Mouse (Mus musculus): ENCODE measurements at regions not wholly inside any gene's neighbourhood (a gene's known extent, or its start where the extent isn't known, plus 50 kb on each side); places are given as distances from the start of the nearest gene placed in this dataset.

DNA sequence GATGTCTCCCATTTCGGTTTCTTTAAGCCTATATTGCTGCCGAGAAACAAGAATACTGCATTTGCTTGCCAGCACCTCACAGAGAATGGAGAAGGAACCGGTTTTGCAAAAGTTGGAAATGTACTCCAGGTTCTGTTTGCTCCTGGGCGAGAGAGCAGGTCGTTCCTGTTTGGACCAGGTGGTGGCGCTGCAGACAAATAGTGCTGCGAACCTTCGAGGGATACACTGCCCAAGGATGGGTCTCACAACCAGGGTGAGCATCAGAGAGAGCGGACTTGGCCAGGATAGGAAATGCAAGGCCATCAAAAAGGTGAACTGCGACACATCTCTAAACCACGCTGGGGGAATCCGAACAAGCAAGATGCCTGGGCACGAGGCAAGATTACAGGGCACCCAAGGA is 54.0 kb upstream of the Ets2 start:
- ATAC-seq, result peak; percentile 46

DNA sequence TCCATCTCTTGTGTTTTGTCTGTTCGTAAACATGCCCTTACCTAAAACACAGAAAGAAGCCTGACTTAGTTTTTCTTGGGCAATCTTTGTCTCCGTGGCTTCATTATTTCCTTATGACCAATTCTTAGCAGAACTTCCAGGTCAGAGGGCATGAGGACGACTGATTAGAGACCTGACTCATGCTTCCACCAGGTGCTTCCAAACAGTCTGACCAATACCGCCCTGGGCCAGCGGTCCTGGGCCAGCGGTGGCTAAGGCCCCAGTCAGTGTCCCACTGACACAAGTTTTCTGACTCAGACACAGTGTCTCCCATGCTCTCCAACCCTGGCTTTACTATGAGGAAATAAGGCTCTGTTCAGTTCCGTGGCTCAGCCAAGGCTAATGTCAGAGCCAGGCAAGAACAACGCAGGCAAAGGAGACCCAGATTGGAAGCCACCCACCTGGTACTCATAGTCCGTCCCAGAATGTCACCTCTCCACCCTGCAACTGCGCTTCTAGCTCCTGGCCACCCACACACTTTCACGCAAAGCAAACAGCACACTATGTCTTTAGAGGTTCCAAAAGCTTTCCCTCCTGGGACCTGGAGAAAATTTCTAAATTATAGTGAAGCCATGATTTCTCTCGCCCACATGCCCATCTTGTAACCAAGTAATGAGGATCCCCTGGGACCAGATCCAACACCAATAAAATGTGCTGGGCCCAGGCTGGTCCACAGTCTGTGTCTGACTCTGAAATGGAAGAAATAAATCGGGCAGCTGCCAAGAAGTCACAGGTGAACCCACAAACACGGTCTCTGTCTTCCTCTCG is 56.6 kb upstream of the Erg start:
- ATAC-seq, result no peak

DNA sequence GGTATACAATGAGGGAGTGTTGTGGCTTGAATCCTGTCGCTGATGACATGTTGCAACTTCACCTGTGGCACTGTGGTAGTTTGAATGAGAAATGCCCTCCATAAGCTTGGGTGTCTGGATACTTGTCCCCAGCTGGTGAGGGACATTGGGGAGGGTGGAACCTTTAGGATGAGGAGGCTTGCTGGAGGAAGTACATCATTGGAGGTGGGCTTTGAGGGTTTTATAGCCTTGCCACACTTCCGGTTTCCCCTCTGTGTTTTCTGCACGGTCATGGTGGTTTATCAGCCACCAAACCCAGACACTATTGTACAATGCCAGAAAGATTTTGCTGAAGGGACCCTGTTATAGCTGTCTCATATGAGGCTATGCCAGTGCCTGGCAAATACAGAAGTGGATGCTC is 54.3 kb upstream of the Erg start:
- no peak for ATAC-seq

DNA sequence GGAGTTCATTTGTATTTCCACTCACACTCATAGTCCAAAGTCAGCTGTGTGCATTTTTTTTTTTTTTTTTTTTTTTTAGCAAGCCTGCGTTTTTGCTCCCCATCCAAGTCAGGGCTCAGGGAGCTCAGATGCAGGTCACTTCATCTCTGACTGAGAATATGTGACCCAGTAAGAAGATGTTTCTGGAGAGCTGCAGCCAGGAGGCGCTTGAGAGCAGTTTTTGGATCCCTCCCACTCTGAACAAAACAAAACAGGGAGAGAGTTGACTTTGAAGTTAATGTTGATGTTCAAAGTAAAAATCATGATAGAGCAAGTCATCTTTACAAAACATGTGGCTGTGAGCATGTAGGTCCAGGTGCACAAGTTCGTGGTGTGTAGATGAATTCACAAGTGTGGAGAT is 53.3 kb upstream of the Erg start:
- ATAC-seq, result no peak

DNA sequence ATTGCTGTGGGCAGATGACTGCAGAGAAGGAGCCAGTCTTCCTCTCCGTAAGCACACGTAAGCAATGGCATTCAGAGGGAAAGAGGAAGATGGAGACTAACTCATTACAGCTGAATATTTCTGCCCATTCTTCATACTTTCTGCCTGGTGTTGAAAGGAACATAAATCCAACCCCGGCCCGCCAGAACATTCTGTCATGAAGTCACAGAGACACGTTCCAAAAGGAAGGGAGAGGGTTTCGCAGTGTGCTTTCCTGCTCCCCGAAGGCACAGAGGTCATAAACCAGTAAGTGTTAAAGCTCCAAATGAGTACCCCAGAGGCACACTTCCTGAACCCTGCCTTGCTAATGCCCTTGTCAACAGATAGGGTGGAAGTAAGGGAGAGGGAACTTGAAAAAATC is 51.5 kb upstream of the Erg start:
- ATAC-seq, result no peak

DNA sequence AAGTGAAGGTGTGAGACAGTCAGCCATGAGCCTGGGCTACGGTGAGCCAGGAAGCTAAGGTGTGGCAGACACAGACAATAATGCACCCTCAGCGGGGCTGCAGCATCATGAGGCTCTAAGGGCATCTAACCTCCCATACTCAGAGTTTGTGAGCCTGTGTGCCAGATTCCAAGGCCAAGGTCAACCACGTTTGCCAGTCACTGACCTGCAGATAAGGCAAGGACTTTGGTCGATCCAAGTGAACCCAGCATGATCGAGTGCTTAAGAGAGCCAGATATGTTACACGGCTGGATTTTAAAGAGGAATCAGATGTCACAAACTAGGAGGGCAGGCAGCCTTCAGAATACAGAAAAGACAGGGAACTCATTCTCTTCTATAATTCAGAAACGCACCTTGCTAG is 50.2 kb upstream of the Erg start:
- no peak for ATAC-seq

Data from activated CD4-positive, CD25-positive, alpha-beta regulatory T cell, adult 4 months (primary cell).